Mouse (Mus musculus) forebrain, embryonic 14.5 days (tissue): Measurements from ENCODE around the gene Ksr1. TPM values are rescaled to one million over a fixed set of nuclear protein-coding genes. Genes with fewer than 3 reads are reported as not detected.
A peak's percentile ranks its signal among the peaks of the same experiment; 100 is the strongest.

ENCODE experiments used
- ATAC-seq: fragments of 200-750 bp; cut with Nextera tagmentation; 2 replicates; pipeline ENCODE4 v1.8.0; 2017; ENCODE audit warnings: mild to moderate bottlenecking, moderate library complexity
- DNase-seq: peaks from one replicate; pipeline ENCODE4 v3.0.0-alpha.2; 2015; ENCODE audit warnings: low spot score
- H3K27ac ChIP-seq: fragments of 300-500 bp; sonication (generic); 2 replicates; pipeline ENCODE4 v1.5.1; 2014; ENCODE audit warnings: low read depth, mild to moderate bottlenecking, control low read depth, low read length, moderate library complexity
- H3K27me3 ChIP-seq: fragments of 300-500 bp; sonication (generic); replicated peaks from 2 replicates; pipeline ENCODE4 v1.6.1; 2014; ENCODE audit warnings: low read length, control low read depth, mixed read lengths; ENCODE audit not compliant: control insufficient read depth, insufficient read depth
- H3K36me3 ChIP-seq: fragments of 300-500 bp; sonication (generic); 2 replicates; pipeline ENCODE4 v1.6.1; 2014; ENCODE audit warnings: low read length, control low read depth; ENCODE audit not compliant: control insufficient read depth, insufficient read depth
- H3K4me1 ChIP-seq: fragments of 300-500 bp; sonication (generic); 2 replicates; pipeline ENCODE4 v1.6.1; 2014; ENCODE audit warnings: antibody characterized with exemption, low read length, control low read depth; ENCODE audit not compliant: control insufficient read depth, insufficient read depth
- H3K4me2 ChIP-seq: fragments of 300-500 bp; sonication (generic); 2 replicates; pipeline ENCODE4 v1.6.1; 2014; ENCODE audit warnings: mild to moderate bottlenecking, control low read depth, low read length
- H3K4me3 ChIP-seq: fragments of 300-500 bp; sonication (generic); 2 replicates; pipeline ENCODE4 v1.5.1; 2014; ENCODE audit warnings: low read depth, low read length, control low read depth
- H3K9ac ChIP-seq: fragments of 300-500 bp; sonication (generic); 2 replicates; pipeline ENCODE4 v1.6.1; 2014; ENCODE audit warnings: mild to moderate bottlenecking, low read length, control low read depth, moderate library complexity
- H3K9me3 ChIP-seq: fragments of 300-500 bp; sonication (generic); replicated peaks from 2 replicates; pipeline ENCODE4 v1.6.1; 2016; ENCODE audit warnings: low read length, control low read depth, mixed read lengths; ENCODE audit not compliant: control insufficient read depth
- WGBS: fragments of 180-500 bp; shearing (Covaris S2); extraction: QIAGEN DNeasy Blood & Tissue Kit; methylation state at CpG from one replicate; pipeline ENCODE4 v1.1.7; 2014; 5-methylcytosine and 5-hydroxymethylcytosine counted together
- polyA plus RNA-seq: library from polyadenylated mRNA; unstranded; fragments of >200 nt; fragmentation: Nextera tagmentation; extraction: Ambion mirVana; gene quantifications from 2 replicates; pipeline ENCODE4 v1.2.1, GENCODE M21; 2014

Gene Ksr1
- polyA plus RNA-seq, 1 experiment from 2014 or later = 4.7 TPM

DNA sequence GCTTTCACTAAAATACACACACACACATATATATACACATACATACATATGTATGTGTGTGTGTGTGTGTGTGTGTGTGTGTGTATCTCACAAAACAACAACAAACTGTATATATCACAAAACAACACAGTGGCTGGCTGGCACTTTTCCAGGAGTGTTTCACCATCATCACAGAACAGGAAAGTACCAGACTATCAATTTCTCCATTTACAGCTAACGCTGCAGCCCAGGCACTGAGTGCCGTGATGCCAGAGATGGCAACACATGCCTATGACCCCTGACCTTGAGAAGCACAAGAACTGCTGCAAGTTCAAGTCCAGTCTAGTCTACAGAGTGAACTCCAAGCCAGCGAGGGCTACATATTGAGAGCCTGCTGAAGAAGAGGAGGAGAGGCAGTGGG, 26.1 kb downstream of the Ksr1 start:
- DNase-seq (no peak), ATAC-seq (no peak)
- Histone ChIP-seq H3K36me3 (no peaks in the 10 kb centered on the region), H3K9ac (no peak overlapping the region), H3K4me3 (no peak overlapping the region), H3K4me2 (no peak overlapping the region), H3K27me3 (no peaks in the 10 kb centered on the region), H3K9me3 (no peaks in the 10 kb centered on the region), H3K4me1 (peaks cover 19% of the 10 kb centered on the region), H3K27ac (no peak overlapping the region)
- 79% methylated on average over 3 of the region's 3 CpGs for WGBS

DNA sequence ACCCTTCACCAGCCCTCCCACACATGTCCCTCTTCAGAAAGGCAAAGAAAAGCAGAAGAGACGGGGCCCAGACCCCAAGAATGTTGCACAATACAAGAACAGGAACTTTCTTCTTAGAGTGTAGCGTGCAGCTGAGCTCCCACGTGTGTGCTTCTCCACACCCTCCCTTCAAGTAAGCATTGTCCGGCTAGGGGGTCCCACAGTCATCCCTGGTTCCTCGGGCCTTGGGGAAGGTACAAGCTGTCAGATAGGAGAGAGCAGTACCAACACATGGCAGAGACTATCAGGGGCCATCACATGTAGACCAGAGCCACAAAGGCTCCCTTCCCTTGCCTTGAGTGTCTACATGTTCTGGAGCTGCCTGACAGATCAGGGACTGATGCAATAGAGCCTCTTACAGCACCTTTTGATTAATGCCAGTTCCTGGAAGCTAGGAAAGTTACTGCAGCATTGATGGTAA, 27.3 kb downstream of the Ksr1 start:
- Histone ChIP-seq H3K4me1 (peaks cover 21% of the 10 kb centered on the region), H3K9ac (no peak overlapping the region), H3K27me3 (no peaks in the 10 kb centered on the region), H3K4me3 (no peak overlapping the region), H3K9me3 (no peaks in the 10 kb centered on the region), H3K4me2 (no peak overlapping the region), H3K27ac (no peak overlapping the region), H3K36me3 (no peaks in the 10 kb centered on the region)
- no peak for DNase-seq
- ATAC-seq = no peak
- 77% methylated on average over 5 of the region's 5 CpGs for WGBS

DNA sequence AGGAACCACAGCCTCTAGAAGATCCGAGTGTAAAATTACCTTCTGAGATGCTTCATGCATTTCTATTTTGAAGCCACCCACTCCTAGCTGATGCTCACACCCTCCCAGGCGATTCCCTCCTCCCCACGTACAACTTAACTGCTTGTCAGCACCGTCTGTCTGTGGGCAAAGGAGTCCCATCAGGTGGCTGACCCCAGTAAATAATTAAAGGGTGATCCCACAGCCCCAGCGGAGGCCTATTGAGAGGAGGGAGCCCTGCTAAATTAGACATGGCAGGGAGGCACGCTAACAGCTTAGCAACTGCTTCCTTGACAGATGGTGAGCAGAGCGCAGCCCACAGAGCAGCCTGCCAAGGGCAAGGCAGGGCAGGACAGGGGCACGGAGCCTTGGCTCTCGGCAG, 29.5 kb downstream of the Ksr1 start:
- Histone ChIP-seq H3K4me3 (no peak overlapping the region), H3K4me1 (peaks cover 25% of the 10 kb centered on the region), H3K9ac (peak overlapping the region; percentile 29; the same call in 1 of the 2 replicates), H3K27ac (peak overlapping the region; percentile 60), H3K9me3 (no peaks in the 10 kb centered on the region), H3K4me2 (no peak overlapping the region), H3K27me3 (no peaks in the 10 kb centered on the region), H3K36me3 (no peaks in the 10 kb centered on the region)
- WGBS = 15% methylated on average over 9 of the region's 9 CpGs
- peak; percentile 65 for DNase-seq
- peak; percentile 67; the same call in 1 of the 2 replicates for ATAC-seq

DNA sequence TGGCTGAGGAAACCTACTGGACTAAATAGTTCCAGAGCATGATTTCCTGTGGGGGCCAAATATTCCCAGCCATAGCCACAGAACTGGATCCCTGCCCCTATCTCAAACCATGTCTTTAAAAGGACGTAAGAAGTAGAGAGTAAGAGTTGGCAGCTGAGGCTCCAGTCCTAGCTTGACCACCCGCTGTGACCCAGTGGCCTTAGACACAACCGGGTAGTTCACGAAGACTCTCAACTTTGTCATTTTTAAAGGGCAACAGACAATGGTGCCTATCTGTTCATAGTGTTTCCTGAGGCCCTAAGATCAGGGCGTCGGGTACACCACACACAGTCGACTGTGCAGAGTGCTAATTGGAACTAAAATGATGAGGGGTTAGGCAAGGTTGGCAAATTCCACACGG, 30.5 kb downstream of the Ksr1 start:
- no peak overlapping the region for H3K9ac ChIP-seq
- no peak for DNase-seq
- peaks cover 25% of the 10 kb centered on the region for H3K4me1 ChIP-seq
- no peak overlapping the region for H3K4me2 ChIP-seq
- no peaks in the 10 kb centered on the region for H3K27me3 ChIP-seq
- no peaks in the 10 kb centered on the region for H3K9me3 ChIP-seq
- WGBS = 78% methylated on average over 8 of the region's 8 CpGs
- no peak overlapping the region for H3K27ac ChIP-seq
- no peak overlapping the region for H3K4me3 ChIP-seq
- no peaks in the 10 kb centered on the region for H3K36me3 ChIP-seq
- no peak for ATAC-seq

DNA sequence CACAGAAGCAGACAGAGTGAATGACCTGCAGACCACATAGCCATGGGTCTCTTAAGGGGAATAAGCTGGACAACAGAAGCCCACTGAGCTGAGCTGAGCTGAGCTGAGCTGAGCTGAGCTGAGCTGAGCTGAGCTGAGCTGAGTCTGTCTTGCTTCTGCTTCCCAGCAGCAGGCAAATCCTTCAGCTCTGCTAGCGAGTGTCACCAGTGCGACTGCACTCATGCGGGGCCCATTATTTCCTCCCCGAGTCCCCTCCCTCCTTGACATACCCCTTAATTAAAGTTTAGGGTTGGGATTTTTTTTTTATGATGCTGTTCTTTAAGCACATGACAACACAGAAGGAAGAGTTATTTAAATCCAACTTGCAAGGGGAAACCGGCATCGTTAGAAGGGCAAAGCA, 32.1 kb downstream of the Ksr1 start:
- WGBS = 37% methylated on average over 6 of the region's 6 CpGs
- DNase-seq = no peak

DNA sequence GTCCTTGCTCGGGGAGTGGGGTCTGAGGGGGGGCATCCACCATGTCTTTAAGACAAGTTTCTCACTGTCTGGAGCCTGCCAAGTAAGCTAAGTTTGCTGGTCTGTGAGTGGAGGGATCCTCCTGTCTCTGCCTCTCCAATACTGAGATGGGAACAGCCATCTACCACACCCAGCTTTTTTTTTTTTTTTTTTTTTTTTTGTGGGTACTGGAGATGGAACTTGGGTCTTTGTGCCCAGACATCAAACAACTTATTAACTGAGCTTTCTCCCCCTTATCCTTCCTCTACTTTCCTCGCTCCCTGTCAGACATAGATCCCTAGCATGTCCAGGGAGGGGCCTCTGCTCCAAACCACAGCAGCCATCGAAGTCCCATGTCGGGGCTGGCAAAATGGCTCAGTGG, 32.8 kb downstream of the Ksr1 start:
- no peaks in the 10 kb centered on the region for H3K9me3 ChIP-seq
- DNase-seq (no peak), ATAC-seq (no peak)
- no peak overlapping the region for H3K27ac ChIP-seq
- no peaks in the 10 kb centered on the region for H3K27me3 ChIP-seq
- H3K4me2 ChIP-seq = no peak overlapping the region
- peaks cover 25% of the 10 kb centered on the region for H3K4me1 ChIP-seq
- 92% methylated on average over 4 of the region's 4 CpGs for WGBS
- no peak overlapping the region for H3K9ac ChIP-seq
- no peaks in the 10 kb centered on the region for H3K36me3 ChIP-seq
- H3K4me3 ChIP-seq = no peak overlapping the region

More for the DNA sequence above, 32.1 kb downstream of the Ksr1 start:
- Histone ChIP-seq H3K36me3 (no peaks in the 10 kb centered on the region), H3K4me2 (no peak overlapping the region), H3K27ac (no peak overlapping the region), H3K4me3 (no peak overlapping the region), H3K4me1 (peaks cover 25% of the 10 kb centered on the region), H3K9me3 (no peaks in the 10 kb centered on the region), H3K27me3 (no peaks in the 10 kb centered on the region), H3K9ac (no peak overlapping the region)
- ATAC-seq = no peak

DNA sequence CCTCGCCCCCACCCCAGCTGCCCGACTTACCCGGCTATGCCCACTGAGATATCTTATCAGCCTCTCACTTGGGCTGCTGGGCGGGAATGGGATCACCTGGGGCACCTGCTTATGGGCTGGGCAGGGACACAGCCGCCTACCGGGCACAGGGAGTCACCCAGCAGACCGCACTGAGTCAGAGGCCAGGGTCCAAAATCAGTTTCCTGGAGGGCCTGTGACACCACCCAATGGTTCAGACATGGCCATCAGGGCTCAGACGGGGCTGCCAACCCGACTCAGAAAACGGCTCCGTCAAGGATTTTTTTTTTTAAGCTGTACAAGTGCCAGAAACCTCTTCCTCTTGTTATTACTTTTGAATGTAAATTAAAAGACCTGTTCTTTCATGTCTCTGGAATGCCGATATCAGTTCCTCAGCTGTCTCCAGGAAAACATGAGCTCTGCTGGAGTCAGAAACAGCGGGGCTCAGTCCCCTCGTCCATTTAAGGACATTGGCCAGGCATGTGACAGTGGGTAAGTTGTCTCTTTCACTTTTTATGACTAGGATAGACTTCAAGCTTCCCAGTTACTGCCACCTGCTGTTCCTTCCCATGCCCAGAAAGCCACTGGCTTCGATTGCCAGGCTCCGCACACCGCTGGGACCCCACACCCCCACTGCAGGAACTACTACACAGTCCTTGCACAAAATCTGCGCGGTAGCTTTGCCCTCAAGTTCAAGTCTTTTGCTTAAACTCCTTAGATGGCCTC, 33.5 kb downstream of the Ksr1 start:
- ATAC-seq = no peak
- peaks cover 25% of the 10 kb centered on the region for H3K4me1 ChIP-seq
- H3K4me3 ChIP-seq = no peak overlapping the region
- H3K4me2 ChIP-seq = no peak overlapping the region
- H3K9ac ChIP-seq = no peak overlapping the region
- DNase-seq = no peak
- no peaks in the 10 kb centered on the region for H3K9me3 ChIP-seq
- no peaks in the 10 kb centered on the region for H3K36me3 ChIP-seq
- 85% methylated on average over 19 of the region's 19 CpGs for WGBS
- H3K27me3 ChIP-seq = no peaks in the 10 kb centered on the region
- no peak overlapping the region for H3K27ac ChIP-seq

DNA sequence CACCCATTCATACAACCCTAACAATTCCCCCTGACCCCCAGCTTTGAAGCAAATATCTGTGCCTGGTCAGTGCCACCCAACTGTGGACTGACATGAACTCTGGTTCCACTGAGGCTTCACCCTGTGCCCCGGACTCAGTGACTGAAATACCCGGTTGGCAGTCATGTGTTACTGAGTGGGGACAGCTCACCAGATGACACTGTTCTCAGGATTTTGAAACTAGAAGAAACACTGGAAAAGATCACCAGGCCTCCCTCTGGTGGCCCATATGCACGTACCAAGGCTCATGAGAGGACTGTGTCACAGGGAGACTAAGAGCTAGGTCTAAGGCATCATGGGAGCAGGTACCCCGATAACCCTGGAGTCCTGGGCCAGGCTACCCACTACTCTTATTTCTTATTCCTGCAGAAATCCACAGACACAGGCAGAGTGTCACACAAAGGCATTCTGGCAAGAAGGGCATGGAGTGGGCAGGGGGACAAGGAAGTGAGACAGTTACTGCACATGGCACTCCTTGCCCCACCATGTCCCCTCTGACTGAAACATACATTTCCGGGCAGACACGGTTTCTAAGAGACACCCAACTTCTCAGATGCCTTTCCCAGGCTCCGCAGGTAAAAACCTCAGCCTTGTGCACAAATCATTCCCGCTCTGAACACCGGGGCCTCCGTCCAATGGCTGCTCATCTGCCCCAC, 34.2 kb downstream of the Ksr1 start:
- Histone ChIP-seq H3K9me3 (no peaks in the 10 kb centered on the region), H3K27ac (no peak overlapping the region), H3K4me2 (no peak overlapping the region), H3K9ac (no peak overlapping the region), H3K4me3 (no peak overlapping the region), H3K4me1 (peaks cover 23% of the 10 kb centered on the region), H3K27me3 (no peaks in the 10 kb centered on the region), H3K36me3 (no peaks in the 10 kb centered on the region)
- WGBS = 90% methylated on average over 10 of the region's 10 CpGs
- no peak for ATAC-seq
- DNase-seq = no peak

DNA sequence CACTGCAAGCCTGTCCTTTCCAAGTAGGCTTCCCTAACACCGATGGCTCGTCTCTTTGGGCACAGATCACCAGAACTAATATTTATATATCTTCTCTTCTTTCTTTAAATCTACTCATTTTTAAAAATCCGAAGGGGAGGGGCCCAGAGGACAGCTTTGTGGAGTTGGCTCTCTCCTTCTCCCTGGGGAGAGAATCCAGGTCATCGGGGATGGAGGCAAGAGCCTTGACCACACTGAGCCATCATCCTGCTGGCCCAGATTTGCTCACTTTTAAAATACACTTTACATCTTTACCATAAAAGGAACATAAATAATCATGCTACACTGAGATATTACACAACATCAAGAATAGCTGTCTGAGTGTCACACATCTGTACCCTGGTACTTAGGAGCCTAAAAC, 35.8 kb downstream of the Ksr1 start:
- no peaks in the 10 kb centered on the region for H3K36me3 ChIP-seq
- H3K9me3 ChIP-seq = no peaks in the 10 kb centered on the region
- 82% methylated on average over 4 of the region's 4 CpGs for WGBS
- H3K27ac ChIP-seq = no peak overlapping the region
- peaks cover 10% of the 10 kb centered on the region; the same call in 1 of the 2 replicates for H3K4me1 ChIP-seq
- ATAC-seq (no peak), DNase-seq (no peak)
- H3K9ac ChIP-seq = no peak overlapping the region
- no peak overlapping the region for H3K4me2 ChIP-seq
- no peaks in the 10 kb centered on the region for H3K27me3 ChIP-seq
- no peak overlapping the region for H3K4me3 ChIP-seq
